Mouse (Mus musculus) heart, postnatal 4 days (tissue): Measurements from ENCODE around the gene Tigd3. TPM values are rescaled to one million over a fixed set of nuclear protein-coding genes. Genes with fewer than 3 reads are reported as not detected.

ENCODE experiments used
- DNase-seq: peaks from one replicate; pipeline ENCODE4 v3.0.0; 2021
- total RNA-seq, 2 experiments: library from RNA; stranded (reverse); gene quantifications; 2 replicates each; pipeline ENCODE4 v1.2.3; 2021

Tigd3 gene
- total RNA-seq, 2 experiments from 2014 or later: 2.0 TPM

DNA sequence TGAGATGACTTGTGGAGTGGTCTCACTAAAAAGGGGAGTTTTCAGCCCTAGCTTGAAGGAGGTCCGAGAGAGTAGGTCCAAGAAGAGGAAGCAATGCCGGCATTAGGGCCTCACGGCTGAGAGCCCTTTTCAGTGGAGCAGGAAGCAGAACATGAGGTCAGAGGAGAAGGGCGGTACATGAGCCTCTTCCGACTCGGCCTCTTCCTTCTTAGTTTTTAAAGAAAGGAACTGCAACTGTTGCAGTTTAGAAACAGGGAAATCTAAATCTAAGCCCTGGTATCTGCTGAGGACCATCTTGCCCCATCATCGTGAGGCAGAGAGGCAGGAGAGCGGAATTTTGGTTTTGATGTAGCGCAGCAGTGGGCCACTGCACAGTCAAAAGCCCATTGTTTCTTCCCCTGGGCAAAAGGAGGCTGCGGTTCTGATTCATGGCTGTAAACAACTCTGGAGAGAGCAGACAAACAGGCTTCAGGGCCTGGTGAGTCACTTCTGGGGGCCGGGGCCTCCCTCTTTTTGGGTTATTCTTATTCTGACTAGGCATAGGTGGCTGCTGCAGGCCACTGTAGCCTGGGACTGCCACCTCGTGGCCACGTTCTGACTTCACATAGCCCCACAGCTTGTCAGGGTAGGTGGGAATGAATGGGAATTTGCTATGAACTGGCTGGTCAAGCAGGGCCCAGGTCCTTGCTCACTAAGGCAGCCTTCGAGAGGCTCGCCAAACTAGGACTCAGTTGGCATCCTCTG, 16.2 kb downstream of the Tigd3 start, which contains the start of gene Slc25a45:
Gene Slc25a45, plus strand, starts transcription at position 191 of the 744 bp plus-strand sequence.
- peak; percentile 86 for DNase-seq

DNA sequence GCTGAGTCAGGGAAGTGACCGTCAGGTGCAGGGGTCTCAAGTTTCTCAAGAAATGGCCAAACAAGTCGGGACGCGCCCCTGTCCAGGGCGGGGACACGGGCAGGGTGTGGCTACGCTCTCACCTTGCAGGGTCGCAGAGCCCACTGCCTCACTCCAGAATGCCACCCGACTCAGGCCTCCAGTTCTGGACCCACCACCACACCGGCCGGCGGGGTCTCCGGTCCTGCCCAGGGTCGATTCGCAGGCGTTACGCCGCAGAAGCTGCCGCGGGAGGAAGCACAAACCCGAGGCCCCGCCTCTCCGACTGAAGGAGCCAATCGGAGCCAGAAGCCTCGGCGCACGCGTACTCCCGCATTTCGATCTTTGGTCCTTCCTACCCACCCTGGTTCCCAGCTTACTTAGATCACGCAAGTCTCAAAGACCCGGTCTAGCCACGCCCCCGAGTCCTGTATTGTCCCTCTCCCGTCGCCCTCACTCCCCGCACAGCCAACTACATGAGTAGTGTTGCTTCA, 18.9 kb downstream of the Tigd3 start, which contains the start of gene Frmd8:
Gene Frmd8, minus strand, starts transcription at position 306 of the 512 bp plus-strand sequence.
- DNase-seq: peak; percentile 95

- DNase-seq: no peak
Measured at GRCm38 (mm10) chr19:5874391-5874968, 19.5 kb downstream of the Tigd3 start.

- no peak for DNase-seq
Measured at GRCm38 (mm10) chr19:5872931-5873556, 20.9 kb downstream of the Tigd3 start.

GRCm38 (mm10) chr19:5872528-5872927, 21.4 kb downstream of the Tigd3 start:
- DNase-seq: no peak

DNA sequence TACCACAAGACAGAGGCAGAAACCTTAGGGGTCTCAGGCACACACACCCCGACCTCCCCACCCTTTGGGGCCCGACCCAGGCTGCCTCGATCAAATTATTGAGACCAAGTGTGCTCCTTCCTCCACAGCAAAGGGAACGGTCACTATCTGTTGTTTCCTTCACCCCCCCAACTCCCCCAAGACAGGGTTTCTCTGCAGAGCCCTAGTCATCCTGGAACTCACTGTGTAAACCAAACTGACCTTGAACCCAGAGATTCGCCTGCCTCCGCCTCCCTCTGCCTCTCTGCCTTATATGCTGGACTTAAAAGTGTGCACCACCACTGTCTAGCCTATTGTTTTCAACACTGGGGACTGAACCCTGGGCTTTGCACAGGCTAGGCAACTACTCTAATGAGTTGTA, 22.3 kb downstream of the Tigd3 start:
- no peak for DNase-seq

- DNase-seq: peak; percentile 61
Measured at GRCm38 (mm10) chr19:5871273-5871672, 22.7 kb downstream of the Tigd3 start.

GRCm38 (mm10) chr19:5868096-5868495, 25.9 kb downstream of the Tigd3 start:
- no peak for DNase-seq

DNA sequence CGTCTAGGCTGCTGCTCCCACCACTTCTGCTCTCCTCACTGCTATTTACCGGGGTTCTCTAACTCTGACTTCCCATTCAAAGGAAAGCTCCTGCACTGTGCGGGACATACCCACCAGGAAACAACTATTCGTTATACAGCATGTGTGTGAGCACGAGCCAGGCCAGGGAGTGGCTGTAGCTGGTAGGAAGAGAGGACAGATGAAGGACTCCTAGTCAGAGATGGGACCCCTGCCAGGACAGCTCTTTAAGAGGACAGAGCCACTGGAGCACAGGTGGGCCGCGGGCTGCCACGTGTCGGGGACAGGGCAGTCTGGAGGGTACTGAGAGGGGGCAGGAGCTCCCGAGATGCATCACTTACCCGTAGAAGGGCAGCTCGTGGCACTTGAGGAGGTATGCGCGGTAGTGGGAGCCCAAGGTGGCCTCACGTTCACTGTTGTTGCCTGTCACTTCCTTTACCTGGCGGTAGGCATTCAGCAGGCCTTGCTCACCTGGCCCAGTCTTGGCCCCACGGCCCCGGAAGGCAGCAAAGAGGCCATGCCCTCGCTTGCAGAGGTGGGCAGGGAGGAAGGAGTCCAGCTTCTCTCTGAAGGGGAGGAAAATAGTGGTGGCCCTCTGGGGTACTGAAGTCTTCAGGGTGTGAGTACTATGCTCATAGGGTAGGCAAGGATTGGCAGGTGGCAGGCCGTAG, 29.1 kb downstream of the Tigd3 start:
- peak; percentile 56 for DNase-seq

- no peak for DNase-seq
Measured at GRCm38 (mm10) chr19:5863776-5864175, 30.2 kb downstream of the Tigd3 start.

GRCm38 (mm10) chr19:5862335-5863085, 31.4 kb downstream of the Tigd3 start:
- DNase-seq: peak; percentile 5

DNA sequence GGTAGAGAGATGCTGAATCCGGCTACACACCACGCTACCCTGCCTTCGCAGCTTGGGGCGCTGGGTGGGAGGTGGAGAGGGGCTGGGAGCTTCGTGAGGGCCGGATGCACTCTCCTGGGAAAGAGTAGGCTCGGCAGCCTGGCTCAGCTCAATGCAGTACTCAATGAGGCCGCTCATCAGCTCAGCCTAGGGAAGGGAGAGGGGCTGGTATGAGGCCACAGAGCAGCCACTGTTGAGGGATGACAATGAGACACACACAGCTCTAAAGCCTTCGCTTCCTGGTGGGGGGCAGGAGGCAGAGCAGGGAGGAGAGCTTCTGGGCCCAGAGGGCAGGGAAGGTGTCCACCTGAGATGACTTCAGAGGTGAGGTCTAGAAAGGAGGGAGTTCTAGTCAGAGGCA, 37.3 kb downstream of the Tigd3 start:
- no peak for DNase-seq

DNA sequence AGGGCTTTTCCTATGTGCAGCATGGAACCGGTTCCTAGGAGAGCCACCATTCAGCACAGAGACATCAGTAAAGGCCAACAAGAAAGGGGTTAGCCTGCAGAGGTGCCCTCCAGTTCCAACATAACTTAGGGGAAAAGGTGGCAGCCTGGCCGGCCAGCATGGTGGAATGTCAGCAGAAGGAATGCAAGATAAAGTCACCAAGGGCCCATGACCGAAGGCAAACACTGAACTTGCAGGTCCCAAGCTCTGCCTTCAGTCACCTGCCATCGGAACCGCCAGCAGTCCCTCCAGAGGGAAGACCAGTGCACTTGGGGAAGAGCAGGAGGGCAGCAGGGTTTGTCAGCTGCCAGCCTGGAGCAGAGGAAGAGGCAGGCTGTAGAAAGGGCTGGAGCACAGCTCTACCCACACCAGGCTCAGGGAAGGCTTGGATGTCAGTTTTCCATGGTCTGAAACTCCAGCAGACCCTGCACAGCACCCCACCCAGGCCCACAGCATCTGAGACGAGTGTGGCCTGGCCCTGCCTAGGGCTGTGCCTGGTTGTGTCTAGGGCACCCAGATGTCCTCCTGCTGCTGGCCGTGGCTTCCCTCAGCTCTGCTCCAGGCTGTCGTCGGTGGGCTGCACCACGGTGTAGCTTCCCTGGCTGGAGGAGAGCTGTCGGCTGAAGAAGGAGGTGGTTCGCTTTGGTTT, 41.8 kb downstream of the Tigd3 start:
- no peak for DNase-seq

GRCm38 (mm10) chr19:5851481-5851971, 42.4 kb downstream of the Tigd3 start:
- DNase-seq: peak; percentile 42

DNA sequence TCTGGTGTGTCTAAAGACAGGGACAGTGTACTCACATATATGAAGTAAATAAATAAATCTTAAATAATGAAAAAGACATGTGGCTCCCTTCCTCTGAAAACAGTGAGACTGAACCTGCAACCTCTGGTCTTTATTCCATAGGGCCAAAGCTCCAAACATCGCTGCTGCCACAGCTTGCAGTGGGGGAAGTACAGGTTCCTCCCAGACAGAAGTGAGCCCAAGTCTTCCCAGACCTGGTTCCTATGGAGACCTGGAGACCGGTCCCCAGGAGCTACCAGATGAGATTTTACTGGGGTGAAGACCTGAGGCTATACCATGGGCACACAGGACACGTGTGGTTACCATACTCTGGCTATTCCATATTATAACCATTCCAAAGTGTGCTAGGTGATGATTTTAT, 43.1 kb downstream of the Tigd3 start:
- DNase-seq: no peak

DNA sequence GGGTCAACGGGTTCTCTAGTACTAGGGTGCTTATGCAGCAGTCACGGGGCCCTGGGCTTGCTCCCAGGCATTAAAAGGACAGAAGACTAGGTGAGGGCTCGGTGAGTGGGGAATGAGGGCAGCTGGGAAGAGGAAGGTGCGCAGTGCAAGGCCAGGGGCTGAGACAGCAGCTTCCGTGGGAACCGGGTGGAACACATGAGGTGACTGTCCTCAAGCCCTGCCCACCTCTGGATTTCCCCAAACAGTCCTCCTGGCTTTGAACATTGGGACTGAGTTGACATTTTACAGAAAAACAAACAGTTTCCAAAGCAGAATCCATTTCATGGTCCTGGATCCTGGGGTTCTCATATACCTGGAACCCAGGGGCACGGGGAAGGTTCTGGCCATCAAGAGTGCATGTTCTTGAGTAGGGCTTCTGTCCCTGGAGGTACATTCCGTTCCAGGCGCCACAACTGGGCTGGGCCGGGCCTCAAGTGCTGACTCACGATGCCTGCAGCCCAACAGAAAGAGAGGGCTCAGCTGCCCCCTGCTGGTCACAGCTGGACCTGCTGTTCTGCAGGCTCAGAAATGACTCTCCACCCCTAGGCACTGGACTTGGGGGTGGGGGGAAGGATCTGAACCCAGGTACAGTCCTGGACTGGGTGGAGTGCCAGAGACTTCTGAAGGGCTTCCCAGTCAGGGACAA, 44.0 kb downstream of the Tigd3 start:
- peak; percentile 97 for DNase-seq

DNA sequence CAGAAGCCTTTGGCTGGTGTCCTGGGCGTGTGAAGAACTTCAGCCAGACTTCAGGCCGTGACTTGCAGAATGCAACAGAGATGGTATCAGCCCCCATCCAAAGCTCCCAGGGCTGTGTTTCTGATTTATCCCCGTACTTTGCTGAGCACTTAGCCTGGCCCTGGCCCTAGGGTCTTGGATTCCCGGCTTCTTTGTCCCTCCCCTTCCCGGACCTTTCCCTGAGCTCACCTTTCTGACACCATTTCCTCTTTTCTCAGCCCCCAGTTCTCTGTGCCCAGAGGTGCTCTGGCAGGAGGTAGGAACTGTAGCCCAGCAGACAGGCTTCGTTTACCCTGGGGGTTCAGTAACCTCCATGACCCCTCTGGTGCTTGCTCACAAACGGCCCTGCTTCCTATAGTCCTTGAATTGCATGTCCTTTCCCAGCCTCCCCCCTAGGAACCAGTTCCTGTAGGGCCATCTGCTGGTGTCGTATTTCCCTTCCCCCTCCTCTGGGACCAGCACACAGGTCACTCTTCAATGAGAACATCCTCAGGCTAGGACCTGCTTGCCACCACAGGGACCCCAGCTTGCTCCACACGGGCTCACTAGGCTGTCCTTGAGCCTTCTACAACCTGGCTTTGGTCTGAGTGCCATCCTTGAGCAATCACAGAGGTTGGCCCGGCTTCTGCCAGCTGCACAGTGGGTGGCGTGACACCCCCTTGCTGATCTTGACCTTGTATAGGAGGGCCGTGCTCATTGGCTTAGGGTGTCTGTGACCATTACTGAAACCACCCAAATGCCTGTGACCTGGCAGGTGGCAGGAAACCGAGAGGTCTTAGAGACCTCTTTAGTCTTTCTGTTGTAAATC, 44.9 kb downstream of the Tigd3 start:
- peak; percentile 64 for DNase-seq

DNA sequence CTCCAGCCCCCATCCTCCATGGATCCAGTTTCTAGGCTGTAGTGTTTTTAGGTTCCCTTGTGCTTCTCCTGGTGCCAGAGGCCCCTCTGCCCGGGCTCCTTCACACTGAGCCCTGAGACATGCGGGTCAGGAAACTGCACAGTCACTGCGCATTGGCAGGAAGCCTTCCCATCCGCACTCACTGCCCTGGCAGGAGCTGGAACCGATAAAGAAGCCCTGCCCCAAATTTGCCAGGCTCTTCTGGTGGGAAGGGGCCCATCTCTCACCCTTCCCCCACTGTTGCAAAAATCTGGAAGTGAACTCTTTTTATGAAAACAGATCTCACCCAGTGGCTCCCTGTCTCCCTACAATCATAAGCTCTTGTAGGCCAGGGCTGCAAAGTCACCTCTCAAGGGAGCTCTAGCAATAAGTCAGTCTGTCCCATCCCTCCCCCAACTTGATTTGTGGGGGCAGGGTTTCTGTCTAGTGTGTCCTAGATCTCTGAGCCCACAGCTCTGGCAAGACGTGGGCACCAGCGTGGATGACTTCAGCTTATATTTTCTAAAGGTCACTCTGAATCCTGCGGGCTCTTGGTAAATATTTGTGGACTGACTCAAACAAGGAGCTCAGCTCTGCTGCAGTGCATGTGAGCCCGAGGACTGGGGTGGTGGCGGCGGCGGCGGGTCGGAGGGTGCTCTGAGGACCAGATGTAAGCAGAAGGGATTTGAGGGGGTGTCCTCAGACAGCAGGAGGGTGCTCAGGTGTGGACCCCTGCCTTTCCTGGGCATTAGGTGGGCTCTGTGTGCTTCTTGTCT, 45.7 kb downstream of the Tigd3 start:
- peak; percentile 78 for DNase-seq

- no peak for DNase-seq
Measured at GRCm38 (mm10) chr19:5847306-5847796, 46.6 kb downstream of the Tigd3 start.
